Mouse (Mus musculus): ENCODE results near the gene Ssbp3.

DNA sequence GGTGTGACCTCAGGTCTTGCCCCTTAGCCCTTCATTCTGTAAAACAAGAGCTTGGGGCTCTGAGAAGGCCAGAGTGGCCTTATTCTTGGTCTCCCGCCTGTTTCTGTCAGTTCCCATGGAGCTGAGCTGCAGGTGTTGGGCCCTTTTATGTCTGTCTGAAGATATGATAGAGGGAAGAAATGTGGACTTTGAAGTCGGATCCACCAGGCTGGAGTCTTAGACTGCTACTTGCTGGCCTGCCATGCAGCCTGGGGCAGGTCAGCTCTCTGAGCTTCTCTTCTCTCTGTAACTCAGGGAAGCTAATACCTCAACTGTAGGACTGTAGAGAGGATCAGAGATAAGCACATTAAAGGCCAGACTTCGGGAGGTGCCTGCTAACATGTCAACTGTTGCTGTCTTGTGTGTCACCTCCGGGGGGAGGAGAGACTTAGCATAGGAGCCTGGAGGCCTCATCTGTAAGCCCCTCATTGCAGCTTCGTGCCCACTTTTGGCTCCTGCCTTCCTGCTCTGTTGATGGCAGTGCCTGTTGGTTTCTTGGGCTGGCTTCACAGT is 90.8 kb downstream of the Ssbp3 start:
- TF ChIP-seq POLR2A (IDR thresholded peaks at IDR 0.05; ENCODE audit: extremely low read depth, insufficient read depth, low read length) (no peak), CTCF (IDR thresholded peaks at IDR 0.05; ENCODE audit: extremely low read depth, insufficient read depth, low read length) (no peak)

Measured in cortical plate, adult 2 months (tissue).